Mouse (Mus musculus) lung, postnatal 25 days (tissue): Measurements from ENCODE around the gene Naa35.
A peak's percentile ranks its signal among the peaks of the same experiment; 100 is the strongest.

ENCODE experiments used
- DNase-seq: peaks from one replicate; pipeline ENCODE4 v3.0.0; 2022; ENCODE audit warnings: low spot score

Gene Naa35

GRCm38 (mm10) chr13:59672248-59672647 is 87.2 kb downstream of the Naa35 start:
- DNase-seq: no peak

- no peak for DNase-seq
These were observed 88.5 kb downstream of the Naa35 start for GRCm38 (mm10) chr13:59673597-59673996.

GRCm38 (mm10) chr13:59674215-59674614 is 89.2 kb downstream of the Naa35 start:
- DNase-seq: no peak

GRCm38 (mm10) chr13:59674761-59675150 is 89.7 kb downstream of the Naa35 start:
- DNase-seq: no peak

GRCm38 (mm10) chr13:59675151-59676011 is 90.3 kb downstream of the Naa35 start, which contains the start of gene Golm1:
Gene Golm1, minus strand, starts transcription at chr13:59675811.
- peak; percentile 70 for DNase-seq

DNA sequence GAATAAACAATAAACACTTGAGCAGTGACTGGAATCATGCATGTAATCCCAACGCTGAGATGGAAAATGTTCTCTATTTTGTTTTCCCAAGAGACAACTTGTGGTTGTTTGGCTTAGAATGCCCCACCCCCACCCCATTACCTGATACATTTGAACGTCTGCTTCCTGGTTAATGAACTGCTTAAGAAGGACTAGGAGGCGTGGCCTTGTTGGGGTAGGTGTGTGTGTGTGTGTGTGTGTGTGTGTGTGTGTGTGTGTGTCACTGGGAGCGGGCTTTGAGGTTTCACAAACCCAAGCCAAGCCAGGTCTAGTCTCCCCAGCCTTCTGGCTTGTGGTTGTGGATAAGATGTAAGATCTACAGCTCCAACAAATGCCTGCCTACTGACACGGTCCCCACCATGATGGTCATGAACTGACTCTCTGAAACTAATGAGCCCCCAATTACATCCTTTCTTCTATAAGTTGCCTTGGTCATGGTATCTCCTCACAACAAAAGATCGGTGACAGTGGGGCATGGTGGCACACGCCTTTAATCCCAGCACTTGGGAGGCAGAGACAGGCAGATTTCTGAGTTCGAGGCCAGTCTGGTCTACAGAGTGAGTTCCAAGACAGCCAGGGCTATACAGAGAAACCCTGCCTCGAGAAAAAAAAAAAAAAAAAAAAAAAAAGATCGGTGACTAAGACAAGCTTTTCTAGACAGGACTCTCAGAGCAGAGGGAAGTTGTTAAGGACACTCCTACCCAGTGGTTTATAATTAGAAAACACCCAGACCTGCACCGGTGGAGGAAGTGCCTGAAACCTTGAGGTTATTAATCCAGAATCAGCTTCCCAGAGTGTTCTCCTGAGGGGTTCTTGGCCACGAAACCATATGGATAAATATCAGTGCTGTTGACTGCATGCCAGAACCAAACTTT is 91.5 kb downstream of the Naa35 start:
- DNase-seq: no peak

- no peak for DNase-seq
These were observed 94.2 kb downstream of the Naa35 start for GRCm38 (mm10) chr13:59679306-59679705.

DNA sequence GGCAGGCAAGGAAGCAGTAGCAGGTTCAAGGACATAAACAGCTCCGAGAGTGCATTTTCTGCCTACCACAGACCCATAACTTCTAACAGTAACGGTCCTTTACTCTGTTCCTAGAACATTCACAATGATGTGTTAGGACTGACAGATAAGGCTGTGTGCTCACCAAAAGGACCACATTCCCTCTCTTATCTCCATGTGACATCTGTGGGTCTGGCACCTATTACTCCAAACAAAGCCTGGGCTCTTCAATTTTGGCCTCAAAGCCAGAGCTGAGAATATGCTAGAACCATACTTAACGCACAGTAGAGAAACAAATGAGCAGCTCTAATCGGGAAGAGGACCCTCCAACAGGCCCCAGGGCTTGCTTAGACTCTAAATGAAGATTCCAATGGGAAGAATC is 94.8 kb downstream of the Naa35 start:
- no peak for DNase-seq

DNA sequence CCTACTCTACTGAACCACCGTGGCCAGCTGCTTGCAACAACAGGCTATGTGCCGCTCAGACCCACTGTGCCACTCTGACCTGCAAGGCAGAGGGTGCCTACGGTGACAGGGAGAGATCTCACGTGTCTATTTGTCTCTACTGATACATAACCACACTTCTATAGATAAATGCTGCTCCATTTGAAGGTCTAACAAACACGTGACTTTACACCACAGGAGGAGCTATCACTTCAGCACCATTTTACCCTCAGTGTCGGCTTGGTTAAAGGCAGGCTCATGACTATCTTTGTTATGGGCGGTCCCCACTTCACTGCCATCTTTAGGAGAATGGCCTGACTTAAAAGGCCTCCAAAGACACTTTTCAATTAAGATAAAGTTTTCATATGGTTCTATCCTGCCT is 97.6 kb downstream of the Naa35 start:
- DNase-seq: no peak

DNA sequence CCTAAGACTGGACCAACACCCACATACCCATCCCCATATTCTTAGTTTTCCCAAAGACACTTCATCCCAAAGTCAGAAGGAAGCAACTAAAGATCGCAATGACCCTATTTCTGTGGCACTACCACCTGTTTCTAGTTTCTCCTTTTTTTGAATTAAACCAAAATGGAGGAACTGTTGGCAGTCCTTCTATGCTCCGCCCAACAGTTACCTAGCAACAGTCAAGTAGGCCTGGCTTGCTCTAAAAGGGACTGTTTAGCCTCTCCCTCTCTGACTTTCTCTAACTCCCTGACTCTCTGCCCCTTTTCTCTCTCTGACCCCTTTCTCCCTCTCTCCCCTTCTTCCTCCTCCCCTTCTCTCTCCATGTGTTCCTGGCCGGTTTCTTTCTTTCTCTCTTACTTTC is 100.2 kb downstream of the Naa35 start:
- no peak for DNase-seq
